Mouse (Mus musculus) intestine, postnatal 0 days (tissue): Measurements from ENCODE around the gene Mepe. TPM values are rescaled to one million over a fixed set of nuclear protein-coding genes. Genes with fewer than 3 reads are reported as not detected.

Source experiments
- ATAC-seq: fragments of 200-750 bp; cut with Nextera tagmentation; 2 replicates; pipeline ENCODE4 v1.8.0; 2017; ENCODE audit warnings: mild to moderate bottlenecking, moderate TSS enrichment, moderate library complexity
- H3K27ac ChIP-seq: fragments of 300-500 bp; sonication (generic); 2 replicates; pipeline ENCODE4 v1.5.1; 2014; ENCODE audit warnings: mild to moderate bottlenecking, low read depth, low read length, moderate library complexity
- H3K27me3 ChIP-seq: fragments of 300-500 bp; sonication (generic); replicated peaks from 2 replicates; pipeline ENCODE4 v1.6.1; 2014; ENCODE audit warnings: low read length, mixed read lengths; ENCODE audit not compliant: control insufficient read depth, insufficient read depth
- H3K36me3 ChIP-seq: fragments of 300-500 bp; sonication (generic); 2 replicates; pipeline ENCODE4 v1.6.1; 2014; ENCODE audit warnings: mild to moderate bottlenecking, moderate library complexity; ENCODE audit not compliant: control insufficient read depth, insufficient read depth
- H3K4me1 ChIP-seq: fragments of 300-500 bp; sonication (generic); replicated peaks from 2 replicates; pipeline ENCODE4 v1.6.1; 2014; ENCODE audit warnings: antibody characterized with exemption, low read length, mixed read lengths; ENCODE audit not compliant: control insufficient read depth, insufficient read depth
- H3K4me2 ChIP-seq: fragments of 300-500 bp; sonication (generic); replicated peaks from 2 replicates; pipeline ENCODE4 v1.6.1; 2014; ENCODE audit warnings: low read depth, mild to moderate bottlenecking, moderate library complexity
- H3K4me3 ChIP-seq: fragments of 300-500 bp; sonication (generic); 2 replicates; pipeline ENCODE4 v1.5.1; 2014; ENCODE audit warnings: low read depth, low read length
- H3K9ac ChIP-seq: fragments of 300-500 bp; sonication (generic); 2 replicates; pipeline ENCODE4 v1.6.1; 2014; ENCODE audit warnings: mild to moderate bottlenecking, low read depth, low read length
- H3K9me3 ChIP-seq: fragments of 300-500 bp; sonication (generic); 2 replicates; pipeline ENCODE4 v1.6.1; 2016; ENCODE audit warnings: mixed run types; ENCODE audit not compliant: control insufficient read depth
- CTCF ChIP-seq: sonication (generic); IDR thresholded peaks from 2 replicates; pipeline ENCODE4 v1.5.1; 2016; ENCODE audit warnings: low read depth, mild to moderate bottlenecking, control low read depth, antibody characterized with exemption, moderate library complexity
- WGBS: fragments of 180-500 bp; shearing (Covaris S2); extraction: QIAGEN DNeasy Blood & Tissue Kit; methylation state at CpG from one replicate; pipeline ENCODE4 v1.1.7; 2014; 5-methylcytosine and 5-hydroxymethylcytosine counted together
- polyA plus RNA-seq: library from polyadenylated mRNA; unstranded; fragments of >200 nt; fragmentation: Nextera tagmentation; extraction: Ambion mirVana; gene quantifications from 2 replicates; pipeline ENCODE4 v1.2.1, GENCODE M21; 2015

Gene Mepe
- polyA plus RNA-seq, 1 experiment from 2014 or later: not detected

- no peak overlapping the region for H3K9ac ChIP-seq
- no peak for ATAC-seq
- H3K4me2 ChIP-seq: no peak overlapping the region
- no peaks in the 10 kb centered on the region for H3K27me3 ChIP-seq
- no peaks in the 10 kb centered on the region for H3K4me1 ChIP-seq
- H3K4me3 ChIP-seq: no peak overlapping the region
- H3K27ac ChIP-seq: no peak overlapping the region
- peak; percentile 56 for TF ChIP-seq CTCF
- no peaks in the 10 kb centered on the region for H3K9me3 ChIP-seq
- 71% methylated on average over 9 of the region's 9 CpGs for WGBS
- H3K36me3 ChIP-seq: no peaks in the 10 kb centered on the region
These were observed 19.6 kb downstream of the Mepe start for GRCm38 (mm10) chr5:104344526-104345240.

- no peaks in the 10 kb centered on the region for H3K36me3 ChIP-seq
- ATAC-seq: no peak
- no peak overlapping the region for H3K9ac ChIP-seq
- no peak for TF ChIP-seq CTCF
- H3K4me1 ChIP-seq: no peaks in the 10 kb centered on the region
- no peaks in the 10 kb centered on the region for H3K27me3 ChIP-seq
- WGBS: 74% methylated on average over 6 of the region's 6 CpGs
- no peak overlapping the region for H3K27ac ChIP-seq
- no peaks in the 10 kb centered on the region for H3K9me3 ChIP-seq
- H3K4me3 ChIP-seq: no peak overlapping the region
- no peak overlapping the region for H3K4me2 ChIP-seq
These were observed 20.1 kb downstream of the Mepe start for GRCm38 (mm10) chr5:104345241-104345630.

GRCm38 (mm10) chr5:104351041-104351440 lies 25.9 kb downstream of the Mepe start:
- Histone ChIP-seq H3K4me2 (no peak overlapping the region), H3K4me3 (no peak overlapping the region), H3K9ac (no peak overlapping the region), H3K27ac (no peak overlapping the region), H3K36me3 (no peaks in the 10 kb centered on the region), H3K4me1 (no peaks in the 10 kb centered on the region), H3K9me3 (no peaks in the 10 kb centered on the region), H3K27me3 (no peaks in the 10 kb centered on the region)
- no peak for ATAC-seq
- 73% methylated on average over 1 of the region's 1 CpGs for WGBS
- TF ChIP-seq CTCF: no peak

GRCm38 (mm10) chr5:104351874-104352273 lies 26.7 kb downstream of the Mepe start:
- no peaks in the 10 kb centered on the region for H3K9me3 ChIP-seq
- H3K4me1 ChIP-seq: no peaks in the 10 kb centered on the region
- H3K27ac ChIP-seq: no peak overlapping the region
- no peak overlapping the region for H3K4me3 ChIP-seq
- no peak overlapping the region for H3K9ac ChIP-seq
- 45% methylated on average over 5 of the region's 5 CpGs for WGBS
- no peaks in the 10 kb centered on the region for H3K36me3 ChIP-seq
- H3K4me2 ChIP-seq: no peak overlapping the region
- TF ChIP-seq CTCF: no peak
- no peaks in the 10 kb centered on the region for H3K27me3 ChIP-seq
- ATAC-seq: no peak

DNA sequence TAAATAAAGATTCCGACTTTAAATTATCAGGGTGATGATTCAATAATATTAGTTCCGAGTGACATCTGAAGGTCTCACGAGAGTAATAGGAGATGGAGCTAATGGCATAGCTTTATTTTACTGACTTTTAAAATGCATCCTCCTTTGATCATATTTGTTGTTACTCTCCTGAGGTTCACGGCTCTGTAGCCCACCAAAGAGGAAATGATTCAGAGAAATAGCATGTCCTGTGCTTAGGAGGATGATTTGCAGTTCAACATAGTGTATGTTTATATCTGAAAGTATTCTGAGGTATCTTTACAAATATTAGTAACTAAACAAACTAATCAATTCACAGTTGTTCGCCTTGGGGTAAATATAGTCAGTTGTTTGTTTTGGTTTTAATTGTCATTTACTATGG lies 32.4 kb downstream of the Mepe start:
- ATAC-seq: no peak
- 73% methylated on average over 5 of the region's 5 CpGs for WGBS
- Histone ChIP-seq H3K27me3 (no peaks in the 10 kb centered on the region), H3K4me2 (no peak overlapping the region), H3K36me3 (no peaks in the 10 kb centered on the region), H3K4me1 (no peaks in the 10 kb centered on the region), H3K9ac (no peak overlapping the region), H3K27ac (no peak overlapping the region), H3K9me3 (no peaks in the 10 kb centered on the region), H3K4me3 (no peak overlapping the region)
- no peak for TF ChIP-seq CTCF

DNA sequence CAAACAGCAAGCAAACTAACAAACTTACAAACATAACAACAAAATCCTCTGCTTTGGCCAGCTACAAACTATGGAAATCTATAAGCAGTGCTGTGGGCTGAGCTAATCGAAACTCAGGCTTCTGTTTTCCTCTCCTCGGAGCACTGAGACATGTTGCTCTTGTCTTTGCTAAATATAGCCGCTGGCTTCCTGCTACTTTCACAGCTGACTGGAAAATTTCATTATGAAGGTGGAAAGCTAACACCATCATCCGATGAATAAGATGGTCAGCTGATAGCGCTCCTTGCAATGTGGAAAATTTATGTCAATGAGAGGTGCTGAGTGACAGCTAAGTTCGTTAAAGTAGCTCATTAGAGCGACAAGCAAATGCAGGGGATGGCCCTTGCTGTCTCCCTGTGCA lies 33.5 kb downstream of the Mepe start:
- ATAC-seq: no peak
- no peak overlapping the region for H3K27ac ChIP-seq
- no peak overlapping the region for H3K4me2 ChIP-seq
- no peak for TF ChIP-seq CTCF
- H3K4me1 ChIP-seq: no peaks in the 10 kb centered on the region
- H3K36me3 ChIP-seq: no peaks in the 10 kb centered on the region
- H3K9ac ChIP-seq: no peak overlapping the region
- H3K9me3 ChIP-seq: no peaks in the 10 kb centered on the region
- no peak overlapping the region for H3K4me3 ChIP-seq
- H3K27me3 ChIP-seq: no peaks in the 10 kb centered on the region
- 56% methylated on average over 7 of the region's 7 CpGs for WGBS
